Mouse (Mus musculus) cerebellum, adult 2 months (tissue): Measurements from ENCODE around the gene Mthfr.

Experiments
- CTCF ChIP-seq: fragments of 200-500 bp; IDR thresholded peaks from 2 replicates; pipeline ENCODE4 v1.5.1; 2011; ENCODE audit warnings: low read depth, mild to moderate bottlenecking, control low read depth, low read length, moderate library complexity, borderline replicate concordance; ENCODE audit not compliant: insufficient read depth
- POLR2A ChIP-seq: fragments of 200-500 bp; IDR thresholded peaks from 2 replicates; pipeline ENCODE4 v1.6.1; 2011; ENCODE audit warnings: low read length, control low read depth, borderline replicate concordance; ENCODE audit not compliant: insufficient read depth

GRCm38 (mm10) chr4:148039254-148040028 is 564 bp downstream of the Mthfr start:
- TF ChIP-seq CTCF (no peak), POLR2A (no peak)
